Mouse (Mus musculus): ENCODE measurements around the gene Nsun5.

The Nsun5 gene

GRCm38 (mm10) chr5:135373601-135374000 is 3.8 kb downstream of the Nsun5 start:
- no peak for DNase-seq (ENCODE audit: low spot score in 2 of 2)

GRCm38 (mm10) chr5:135375167-135375566 is 5.4 kb downstream of the Nsun5 start:
- no peak for DNase-seq (ENCODE audit: low spot score in 2 of 2)

GRCm38 (mm10) chr5:135376341-135376740 is 6.6 kb downstream of the Nsun5 start:
- DNase-seq (ENCODE audit: low spot score in 2 of 2), result no peak

GRCm38 (mm10) chr5:135380681-135381080 is 10.9 kb downstream of the Nsun5 start:
- no peak for DNase-seq (ENCODE audit: low spot score in 2 of 2)

- no peak for DNase-seq (ENCODE audit: low spot score in 2 of 2)
Observed at GRCm38 (mm10) chr5:135381356-135381925, 11.7 kb downstream of the Nsun5 start.

GRCm38 (mm10) chr5:135382746-135383145 is 13.0 kb downstream of the Nsun5 start:
- DNase-seq (ENCODE audit: low spot score in 2 of 2), result no peak

- DNase-seq (ENCODE audit: low spot score in 2 of 2), result no peak
Observed at GRCm38 (mm10) chr5:135383771-135384170, 14.0 kb downstream of the Nsun5 start.

GRCm38 (mm10) chr5:135394004-135394823 is 24.5 kb downstream of the Nsun5 start, which contains the start of gene Pom121:
TSS of gene Pom121 (minus strand) at chr5:135394546.
- DNase-seq (ENCODE audit: low spot score in 2 of 2), result peak; percentile 69 to 82

- no peak for DNase-seq (ENCODE audit: low spot score in 2 of 2)
Observed at GRCm38 (mm10) chr5:135395826-135396225, 26.1 kb downstream of the Nsun5 start.

GRCm38 (mm10) chr5:135399382-135399781 is 29.6 kb downstream of the Nsun5 start:
- no peak for DNase-seq (ENCODE audit: low spot score in 2 of 2)

- DNase-seq (ENCODE audit: low spot score in 2 of 2), result peak; percentile 58 to 74
Observed at GRCm38 (mm10) chr5:135400244-135400643, 30.5 kb downstream of the Nsun5 start.

- DNase-seq (ENCODE audit: low spot score in 2 of 2), result no peak
Observed at GRCm38 (mm10) chr5:135404623-135405022, 34.9 kb downstream of the Nsun5 start.

- DNase-seq (ENCODE audit: low spot score in 2 of 2), result no peak
Observed at GRCm38 (mm10) chr5:135405437-135405836, 35.7 kb downstream of the Nsun5 start.

GRCm38 (mm10) chr5:135408114-135408513 is 38.4 kb downstream of the Nsun5 start:
- DNase-seq (ENCODE audit: low spot score in 2 of 2), result no peak

GRCm38 (mm10) chr5:135410266-135410665 is 40.5 kb downstream of the Nsun5 start:
- no peak for DNase-seq (ENCODE audit: low spot score in 2 of 2)
